Mouse (Mus musculus) 3134 (cell line): Measurements from ENCODE around the gene Anapc11.

Experiments
- DNase-seq: peaks from one replicate; pipeline ENCODE4 v3.0.0-alpha.2; 2011; ENCODE audit warnings: low spot score; ENCODE audit not compliant: insufficient read length; ENCODE audit errors: extremely low read depth

The Anapc11 gene

DNA sequence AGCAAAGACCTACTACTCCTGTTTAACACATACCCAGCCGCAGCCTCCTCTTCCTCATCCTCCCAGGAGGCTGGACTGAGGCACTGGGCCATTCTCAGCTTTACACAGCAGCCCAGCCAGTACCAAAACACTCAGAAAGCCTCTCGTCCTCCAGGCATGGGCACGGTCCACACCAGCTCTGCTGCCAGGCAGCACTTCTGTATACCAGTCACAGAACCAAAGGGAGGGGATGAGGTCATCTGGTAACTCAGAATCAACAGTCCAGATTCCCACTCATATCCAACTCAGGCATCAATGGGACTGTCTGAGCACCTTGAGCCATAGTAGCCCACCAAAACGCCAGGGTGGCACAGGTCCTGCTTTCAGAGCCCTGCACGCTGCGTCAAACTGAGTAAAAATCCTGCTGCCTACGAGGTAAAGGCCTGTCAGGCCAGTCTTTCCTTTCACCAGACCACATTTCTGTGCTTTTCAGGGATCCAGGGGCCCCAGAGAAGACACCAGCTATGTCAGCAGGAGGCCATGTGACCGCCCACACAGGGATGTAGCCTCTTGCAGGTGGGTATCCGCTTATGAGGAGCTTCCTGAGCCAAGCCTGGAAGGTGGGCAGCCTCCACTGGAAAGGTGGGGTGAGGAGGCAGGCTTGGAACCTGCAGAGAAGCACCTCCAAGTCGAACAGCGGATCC is 28.7 kb downstream of the Anapc11 start:
- DNase-seq: no peak

DNA sequence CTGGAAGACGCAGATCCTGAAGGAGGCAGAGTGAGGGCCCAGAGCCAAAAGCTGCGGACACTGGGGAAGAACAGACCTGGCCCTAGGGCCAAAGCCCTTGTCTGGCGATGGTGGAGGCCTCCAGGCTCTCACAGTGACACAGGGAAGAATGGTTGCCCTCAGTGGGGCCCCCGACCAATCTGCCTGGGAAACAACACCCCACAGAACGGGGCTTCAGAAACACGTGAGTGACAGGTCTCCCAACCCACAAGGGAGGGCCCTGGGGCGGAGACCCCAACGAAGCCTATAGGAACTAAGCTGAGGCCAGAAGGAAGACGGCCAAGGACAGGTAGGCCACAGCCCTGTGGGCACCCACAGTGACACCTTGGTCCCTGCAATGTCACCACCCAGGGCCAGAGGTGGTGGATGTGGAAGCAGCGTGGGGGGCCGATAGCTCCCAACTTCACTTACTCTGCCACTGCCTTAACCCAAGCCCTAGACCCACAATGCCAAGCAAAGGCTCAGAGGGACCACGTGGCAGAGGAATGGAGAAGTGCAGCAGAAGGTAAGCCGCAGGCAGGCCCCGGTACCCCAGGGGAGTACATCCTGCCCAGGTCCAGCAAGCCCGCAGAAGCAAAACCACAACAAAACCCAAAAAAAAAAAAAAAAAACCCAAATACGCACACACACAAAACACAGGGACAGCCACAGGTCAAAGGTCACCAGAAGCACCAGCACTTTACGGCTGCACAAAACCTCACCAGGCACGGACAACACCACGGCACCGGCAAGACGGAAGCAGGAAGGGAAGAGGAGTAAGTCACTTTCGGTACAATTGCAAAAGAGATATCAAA is 29.5 kb downstream of the Anapc11 start:
- no peak for DNase-seq

DNA sequence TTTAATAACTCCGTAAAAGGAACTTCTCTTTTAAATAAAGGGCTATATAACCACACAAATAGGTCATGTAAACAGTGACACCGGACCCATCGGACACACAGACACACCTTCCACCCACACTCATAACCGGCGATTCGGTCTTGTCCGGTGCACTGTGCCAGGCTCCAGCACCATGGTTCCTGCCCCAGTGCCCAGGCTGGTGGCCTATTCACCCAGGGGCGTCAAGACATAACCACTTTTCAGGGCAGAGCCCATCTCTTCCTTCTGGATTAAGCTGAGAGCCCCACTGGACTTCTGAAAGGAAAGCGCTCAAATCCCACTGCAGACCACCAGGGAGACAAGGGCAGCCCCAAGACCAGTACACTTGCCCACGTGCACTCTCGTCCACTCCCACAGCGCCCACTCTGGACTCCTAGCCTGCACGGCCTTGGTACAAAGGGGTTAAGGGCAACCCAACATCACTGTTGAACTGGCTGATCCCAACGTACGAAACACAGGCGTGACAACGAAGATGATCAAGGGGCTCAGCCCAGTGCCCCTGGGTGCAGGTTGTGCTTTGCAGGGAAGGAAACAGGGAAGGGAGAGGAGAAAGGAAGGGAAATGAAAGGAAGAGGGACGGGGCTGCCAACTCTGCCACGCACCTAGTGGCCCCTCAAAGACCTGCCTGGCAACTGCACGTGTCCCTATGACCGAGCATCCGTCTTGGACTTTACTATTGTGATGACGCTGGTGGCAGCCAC is 30.6 kb downstream of the Anapc11 start:
- DNase-seq: no peak

DNA sequence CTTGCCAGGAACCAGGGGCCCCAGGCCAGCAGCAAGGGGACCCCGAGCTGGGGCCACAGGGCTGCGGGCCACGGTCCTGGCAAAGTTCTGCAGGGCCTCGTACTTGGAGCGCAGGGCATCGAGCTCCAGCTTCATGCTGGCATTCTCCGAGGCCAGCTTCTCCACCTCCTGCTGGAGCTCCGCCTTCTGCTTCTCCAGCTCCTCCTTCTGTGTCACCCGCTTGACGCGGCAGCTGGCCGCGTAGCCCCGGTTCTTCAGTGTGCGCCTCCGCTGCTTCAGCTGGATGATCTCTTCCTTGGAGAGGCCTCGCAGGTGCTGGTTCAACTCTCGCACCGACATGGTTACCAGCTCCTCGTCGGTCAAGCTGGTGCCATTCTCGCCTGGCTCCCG is 31.1 kb downstream of the Anapc11 start:
- peak; percentile 63 for DNase-seq

DNA sequence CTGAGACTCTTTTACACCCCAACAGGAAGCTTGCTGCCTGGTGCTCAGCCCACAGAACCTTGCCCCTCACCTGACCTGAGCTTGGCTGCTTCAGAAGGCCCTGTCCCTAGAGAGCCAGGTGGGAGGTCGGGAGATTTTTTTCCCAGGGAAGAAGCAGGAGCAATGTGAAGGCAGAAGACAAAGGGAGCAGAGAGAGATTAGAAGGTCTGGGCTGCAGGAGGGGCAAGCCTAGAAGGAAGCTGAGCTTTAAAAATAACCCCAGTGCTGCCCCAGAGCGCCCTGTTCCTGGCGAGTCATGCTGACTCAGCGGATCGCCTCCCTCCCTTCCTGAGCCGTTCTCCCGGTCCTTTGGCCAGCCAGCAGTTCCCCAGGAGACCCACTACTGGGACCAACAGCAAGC is 31.7 kb downstream of the Anapc11 start:
- DNase-seq: peak; percentile 57

DNA sequence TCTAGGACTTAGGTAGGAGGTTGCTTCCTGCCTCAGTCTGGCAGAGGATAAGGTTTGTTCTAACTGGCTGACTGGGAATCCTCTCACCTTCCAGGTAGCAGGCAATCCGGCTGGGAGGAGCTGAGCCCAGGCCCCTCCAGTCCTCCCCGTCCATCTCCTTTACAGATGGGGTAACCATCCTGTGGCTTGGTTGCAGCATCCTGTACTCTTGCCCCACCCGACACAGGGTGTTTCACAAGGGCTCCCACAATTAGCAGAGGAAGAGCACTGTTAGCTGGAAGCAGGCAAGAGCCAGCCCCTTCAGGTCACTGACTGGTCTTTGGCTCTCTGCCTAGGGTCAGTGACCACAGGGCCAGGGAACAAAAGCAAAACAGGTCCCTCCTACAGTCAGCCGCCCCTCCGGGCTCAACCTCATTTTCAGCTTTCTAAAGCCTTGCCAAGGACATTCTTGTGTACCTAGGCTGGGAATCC is 32.2 kb downstream of the Anapc11 start:
- DNase-seq: peak; percentile 70

DNA sequence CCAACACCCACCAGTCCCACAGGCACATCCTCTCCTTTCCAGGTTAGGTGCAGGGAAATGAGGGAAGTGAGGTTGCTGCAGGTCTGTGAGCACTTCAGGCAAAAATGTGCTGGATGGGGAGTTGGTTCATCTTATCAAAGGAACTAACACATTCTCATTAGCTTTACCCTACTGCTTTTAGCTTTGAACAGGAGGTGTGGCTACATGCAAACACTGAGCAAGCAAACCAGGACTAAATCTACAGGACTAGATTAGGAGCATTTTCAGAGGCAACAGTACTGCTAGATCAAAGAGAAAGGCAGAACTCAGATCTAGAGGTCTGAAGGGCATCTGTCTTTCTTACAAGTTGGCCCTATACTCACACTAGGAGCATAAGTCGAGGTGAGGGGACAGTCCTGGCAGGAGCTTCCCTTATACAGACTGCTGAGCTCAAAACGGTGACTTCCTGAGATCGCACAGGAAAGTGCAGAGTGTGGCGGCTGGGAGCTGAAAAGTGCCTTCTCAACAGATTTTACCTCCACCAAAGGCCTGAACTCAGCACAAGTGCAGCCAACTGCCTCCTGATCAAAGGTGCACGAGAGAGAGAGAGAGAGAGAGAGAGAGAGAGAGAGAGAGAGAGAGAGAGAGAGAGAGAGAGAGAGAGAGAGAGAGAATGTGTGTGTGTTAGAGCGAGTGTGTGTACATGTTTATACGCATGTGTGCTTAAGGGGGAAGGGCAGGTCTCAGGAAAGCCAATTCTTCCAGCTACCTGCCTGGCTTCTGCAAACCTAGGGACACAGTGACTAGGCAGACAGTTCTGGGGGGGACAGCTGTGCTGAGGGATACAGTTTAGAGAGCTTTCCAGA is 32.9 kb downstream of the Anapc11 start:
- no peak for DNase-seq

DNA sequence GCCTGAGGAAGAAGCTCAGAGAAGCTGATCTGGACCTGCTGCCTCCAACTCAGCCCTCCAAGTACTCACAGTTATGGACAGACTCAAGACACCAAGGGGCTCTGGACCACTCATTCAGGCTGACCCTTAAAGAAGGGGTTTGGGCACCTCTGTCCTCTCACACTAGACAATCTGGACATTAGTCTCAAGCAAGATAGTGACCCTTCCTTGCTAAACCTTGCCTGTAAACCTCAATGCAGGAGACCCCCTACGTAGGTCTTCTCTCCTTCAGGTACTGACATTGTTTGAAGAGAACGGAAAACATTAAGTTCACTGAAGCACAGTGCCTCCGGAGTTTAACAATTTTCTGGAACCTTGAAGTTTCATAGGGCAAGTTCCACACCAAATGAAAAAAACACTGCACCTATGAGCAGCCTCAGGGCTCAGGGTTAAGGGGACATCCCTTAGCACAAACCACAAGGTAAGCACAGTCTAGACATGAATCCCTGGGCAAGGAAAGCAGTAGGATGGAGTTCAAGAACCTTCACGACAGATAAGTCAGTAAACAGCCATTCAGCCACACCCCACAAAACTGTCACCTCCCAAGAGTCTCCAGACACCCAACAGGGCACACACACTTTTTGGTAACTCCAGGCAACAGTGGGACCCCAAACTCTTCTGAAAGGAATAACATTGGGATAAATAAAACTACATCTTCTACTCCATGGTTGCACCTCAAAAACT is 33.7 kb downstream of the Anapc11 start:
- no peak for DNase-seq

DNA sequence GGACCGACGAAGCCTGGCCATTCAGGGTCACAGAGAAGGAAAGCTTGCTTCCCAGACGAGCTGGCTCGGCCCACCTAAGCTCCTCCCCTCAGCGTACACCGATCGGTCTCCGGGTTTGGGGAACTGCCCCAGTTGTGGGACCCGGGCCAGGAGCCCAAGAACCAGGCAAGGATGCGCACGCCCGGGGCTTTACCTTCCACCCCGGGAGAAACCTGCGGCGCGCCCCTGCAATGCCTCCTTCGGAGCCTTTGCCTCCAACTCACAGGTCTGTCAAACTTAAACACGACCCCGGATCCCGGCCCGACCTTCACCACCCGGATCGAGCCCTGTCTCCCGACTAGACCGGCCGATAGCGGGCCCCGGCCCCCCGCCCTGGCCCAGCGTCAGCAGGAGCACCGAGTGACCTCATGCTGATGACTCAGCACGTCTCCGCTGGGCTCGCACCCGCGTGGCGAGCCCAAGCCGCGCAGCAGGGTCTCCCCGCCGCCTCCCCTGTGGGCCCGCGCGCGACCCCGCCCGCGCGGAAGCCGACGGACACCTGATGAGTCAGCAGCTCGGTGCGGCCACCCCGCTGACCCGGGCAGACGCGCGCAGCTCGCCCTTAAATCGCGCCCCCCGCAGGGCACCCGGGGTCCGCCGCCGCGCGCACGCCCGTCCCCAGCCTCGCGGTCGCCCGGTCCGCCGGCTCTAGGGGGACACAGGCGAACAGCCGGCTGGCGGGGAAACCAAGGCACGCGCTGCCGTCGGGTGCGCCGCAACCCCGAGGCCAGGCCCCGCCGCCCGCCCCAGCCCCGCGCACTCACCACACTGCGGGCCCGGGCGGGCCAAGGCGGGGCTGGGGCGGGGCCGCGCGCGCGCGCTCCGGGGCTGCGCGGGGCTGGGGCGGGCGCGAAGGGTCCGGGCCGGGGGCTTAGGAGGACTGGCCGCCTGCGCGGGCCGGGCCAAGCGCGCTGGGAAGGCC is 34.6 kb downstream of the Anapc11 start:
- peak; percentile 89 for DNase-seq

DNA sequence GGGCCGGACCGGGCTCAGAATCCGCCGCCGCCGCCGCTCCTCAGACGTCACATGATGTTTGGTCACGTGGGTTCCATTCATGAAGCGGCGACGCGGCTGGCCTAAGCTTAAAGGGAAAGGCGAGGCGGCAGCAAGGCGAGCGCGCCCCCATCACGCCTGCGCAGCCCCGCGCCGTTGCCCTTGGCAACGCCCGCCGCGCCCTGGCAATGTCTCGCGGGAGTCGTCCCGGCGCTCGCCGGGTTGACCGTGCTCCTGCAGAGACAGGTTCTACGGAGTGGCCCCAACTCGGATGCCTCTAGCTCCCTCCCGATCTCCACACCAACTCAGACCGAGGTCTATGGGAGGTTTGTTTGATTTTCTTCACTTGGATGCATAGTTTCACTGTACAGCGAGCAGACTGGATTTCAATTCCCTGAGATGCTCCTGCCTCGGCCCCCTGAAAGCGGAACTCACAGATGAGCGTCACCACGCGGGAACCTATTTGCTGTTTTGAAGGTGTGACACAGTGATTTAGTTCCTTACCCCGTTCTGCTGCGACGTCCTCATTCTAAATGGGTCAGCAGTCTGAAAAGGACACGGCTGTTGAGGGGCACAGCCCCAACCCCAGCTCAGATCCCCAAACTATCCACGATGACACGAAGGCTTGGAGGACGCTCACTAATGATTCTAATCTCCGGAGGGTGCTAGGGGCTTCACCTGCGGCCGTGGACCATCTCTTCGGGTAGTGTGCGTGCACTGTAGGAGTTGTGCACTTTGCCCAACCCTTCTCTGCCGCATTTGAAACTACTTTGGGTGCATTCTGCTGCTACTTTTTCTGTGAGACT is 35.5 kb downstream of the Anapc11 start, which contains the start of gene Mafg:
TSS of gene Mafg (minus strand) at position 81 of the 824 bp plus-strand sequence.
- DNase-seq: peak; percentile 99

DNA sequence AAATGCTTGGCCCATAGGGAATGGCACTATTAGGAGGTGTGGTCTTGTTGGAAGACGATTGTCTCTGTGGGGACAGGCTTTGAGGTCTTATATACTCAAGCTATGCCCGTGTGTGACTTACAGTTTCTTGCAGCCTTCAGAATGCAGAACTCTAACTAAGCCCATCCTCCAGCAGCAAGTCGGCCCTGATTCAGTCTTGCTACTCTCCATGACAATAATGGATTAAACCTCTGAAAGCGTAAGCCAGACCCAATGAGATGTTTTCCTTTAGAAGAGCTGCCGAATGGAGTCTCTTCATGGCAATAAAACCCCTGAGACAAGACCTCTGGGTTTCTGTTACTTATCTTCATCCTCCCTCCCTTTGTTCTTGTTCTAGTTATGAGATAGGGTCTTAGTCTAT is 36.6 kb downstream of the Anapc11 start:
- no peak for DNase-seq

DNA sequence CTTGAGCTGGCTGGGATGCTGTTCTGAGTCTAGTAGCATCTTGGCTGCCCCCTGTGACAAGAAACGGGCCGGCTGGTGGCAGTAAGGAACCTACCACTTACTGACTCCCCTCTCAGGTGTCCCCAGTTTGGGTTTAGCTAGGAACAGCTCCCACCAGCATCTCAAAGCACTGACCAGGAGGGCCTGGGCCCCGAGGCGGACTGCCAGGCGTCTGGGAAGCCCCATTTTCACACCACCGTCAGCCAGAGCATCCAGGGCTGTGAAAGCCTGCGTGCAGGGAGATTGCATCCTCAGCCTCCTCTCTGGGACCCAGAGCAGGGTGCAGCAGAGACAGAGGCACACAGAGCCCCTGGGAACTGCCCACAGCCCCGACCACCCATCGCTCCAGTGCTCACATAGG is 43.0 kb downstream of the Anapc11 start:
- no peak for DNase-seq

DNA sequence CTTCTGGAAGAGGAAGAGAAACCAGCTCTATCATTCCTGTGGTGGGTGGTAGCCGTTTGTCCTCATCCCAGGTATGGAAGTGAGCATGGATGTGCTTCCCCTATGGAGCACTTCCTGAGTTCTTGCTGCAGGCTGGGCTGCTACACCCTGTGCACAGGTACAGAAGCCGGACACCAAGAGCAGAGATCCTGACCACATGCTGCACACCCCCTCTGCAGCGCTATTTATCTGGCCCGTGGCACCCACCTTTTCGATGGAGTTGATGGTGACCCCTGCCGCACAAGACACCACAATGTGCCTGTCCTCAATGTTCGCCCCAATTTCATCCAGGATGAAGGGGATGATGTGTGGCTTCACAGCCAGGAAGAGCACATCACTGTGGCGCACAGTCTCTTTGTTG is 43.6 kb downstream of the Anapc11 start:
- no peak for DNase-seq

DNA sequence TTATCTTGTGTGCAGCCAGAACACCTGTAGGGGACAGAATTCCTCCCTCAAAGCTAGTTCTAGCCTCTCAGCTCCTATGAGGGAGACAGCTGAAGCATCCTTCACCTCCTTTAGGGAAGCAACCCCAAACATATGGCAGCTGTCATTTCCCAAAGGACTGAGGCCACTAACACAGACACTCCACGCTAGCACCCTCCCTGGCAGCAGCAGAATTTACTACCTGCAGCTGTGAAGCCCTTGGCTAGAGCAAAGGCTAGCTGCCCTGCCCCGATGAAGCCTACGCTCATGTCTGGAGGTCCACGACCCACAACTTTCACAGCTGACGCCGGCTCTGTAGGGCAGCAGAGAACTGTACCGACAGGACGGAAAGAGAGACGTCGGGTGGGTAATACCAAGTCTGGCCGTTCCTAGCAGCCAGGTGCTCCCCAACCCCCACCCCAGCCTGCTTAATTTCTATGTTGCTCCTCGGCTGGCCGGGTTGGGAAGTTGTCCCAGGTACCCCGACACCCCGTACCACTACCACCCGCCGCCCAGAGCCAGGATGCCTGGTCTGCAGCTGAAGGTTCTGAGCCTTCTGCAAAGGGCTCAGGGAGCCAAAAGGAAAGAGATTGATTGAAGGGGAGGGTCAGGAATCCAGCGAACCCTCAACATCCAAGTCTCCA is 44.8 kb downstream of the Anapc11 start:
- DNase-seq: no peak

DNA sequence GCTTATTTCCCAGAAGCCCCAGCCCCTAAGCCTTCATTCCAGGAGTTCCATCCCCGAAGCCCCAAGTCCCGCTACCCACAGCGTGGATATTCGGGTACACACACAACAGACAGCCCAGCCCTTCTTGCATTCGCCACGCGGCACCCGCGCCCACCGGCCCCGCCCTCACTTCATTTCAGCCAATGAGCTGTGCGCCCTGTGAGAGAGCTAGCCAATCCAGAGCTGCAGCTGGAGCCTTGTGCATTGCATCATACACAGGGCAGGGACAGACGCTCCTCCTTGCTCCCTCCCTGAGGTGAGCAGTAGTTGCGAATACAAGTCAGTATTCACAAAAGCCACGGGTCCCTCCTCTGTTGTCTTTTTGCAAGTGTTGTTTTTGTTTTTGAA is 45.4 kb downstream of the Anapc11 start, which contains the start of gene Pycr1:
TSS of gene Pycr1 (minus strand) at position 169 of the 387 bp plus-strand sequence.
- peak; percentile 97 for DNase-seq

DNA sequence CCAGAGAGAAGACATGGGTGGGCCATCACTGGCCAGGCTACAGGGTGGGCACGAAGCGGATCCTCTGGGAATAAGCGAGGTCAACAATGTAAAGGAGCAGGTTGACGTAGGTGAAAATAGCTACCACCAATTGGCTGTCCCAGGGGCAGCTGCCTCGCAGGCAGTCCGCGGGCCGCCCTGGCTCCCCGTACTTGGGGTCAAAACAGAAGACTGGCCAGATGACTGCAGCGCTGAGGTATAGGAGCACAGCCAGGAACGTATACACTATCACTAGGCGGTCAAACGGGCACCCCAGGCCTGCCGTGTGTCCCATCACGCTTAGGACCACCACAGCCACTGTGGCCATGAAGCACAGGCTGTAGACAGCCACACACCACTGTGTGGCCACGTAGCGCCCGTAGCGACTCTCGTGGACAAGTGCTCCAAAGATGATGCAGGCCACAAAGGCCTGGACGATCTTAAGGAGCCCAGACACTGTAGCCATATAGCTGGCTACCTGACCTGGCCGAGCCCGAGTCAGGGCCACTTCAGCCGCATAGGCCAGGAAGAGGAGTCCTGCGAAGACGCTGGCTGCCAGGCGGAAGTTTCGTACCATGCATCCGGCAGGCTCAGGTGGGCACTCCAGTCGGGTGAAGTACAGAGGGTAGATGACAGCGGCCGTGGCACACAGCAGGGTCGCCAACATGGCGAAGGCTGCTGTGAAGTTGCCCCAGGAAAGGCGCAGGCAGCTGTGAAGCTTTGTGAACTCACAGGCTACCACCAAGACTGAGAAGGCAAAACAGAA is 49.0 kb downstream of the Anapc11 start:
- no peak for DNase-seq
